Mouse (Mus musculus): ENCODE results near the gene Gm6408. TPM values are rescaled to one million over a fixed set of nuclear protein-coding genes. Genes with fewer than 3 reads are reported as not detected.

Gene Gm6408
- not detected for polyA plus RNA-seq (2014; fragmentation: Illumina TruSeq; extraction: RNeasy Lipid Tissue Mini Kit (QIAGEN cat#74804); ENCODE audit: low read depth, low replicate concordance)

GRCm38 (mm10) chr5:146481665-146482064, at the start of gene Gm6408:
TSS of gene Gm6408 (plus strand) at chr5:146481965.

GRCm38 (mm10) chr5:146491063-146491462, 9.3 kb downstream of the Gm6408 start, which contains the start of gene Gm6370:
TSS of gene Gm6370 (plus strand) at chr5:146491363.

GRCm38 (mm10) chr5:146502099-146502498, 20.3 kb downstream of the Gm6408 start, which contains the start of gene 4930449I24Rik:
TSS of gene 4930449I24Rik (plus strand) at chr5:146502399.

GRCm38 (mm10) chr5:146513823-146514222, 32.1 kb downstream of the Gm6408 start, which contains the start of gene Gm3402:
TSS of gene Gm3402 (plus strand) at chr5:146514123.

GRCm38 (mm10) chr5:146525501-146525900, 43.7 kb downstream of the Gm6408 start, which contains the start of gene Gm3404:
TSS of gene Gm3404 (plus strand) at chr5:146525801.

Other genes with a start within 250 kb of the Gm6408 start
- gene Wasf3, start 97.0 kb upstream of the Gm6408 start, polyA plus RNA-seq (2014; fragmentation: Illumina TruSeq; extraction: RNeasy Lipid Tissue Mini Kit (QIAGEN cat#74804); ENCODE audit: low read depth, low replicate concordance) = 0.08 TPM
- not detected for gene Gm6370, start 9.4 kb downstream of the Gm6408 start, polyA plus RNA-seq (2014; fragmentation: Illumina TruSeq; extraction: RNeasy Lipid Tissue Mini Kit (QIAGEN cat#74804); ENCODE audit: low read depth, low replicate concordance)
- gene 4930449I24Rik, start 20.4 kb downstream of the Gm6408 start, polyA plus RNA-seq (2014; fragmentation: Illumina TruSeq; extraction: RNeasy Lipid Tissue Mini Kit (QIAGEN cat#74804); ENCODE audit: low read depth, low replicate concordance) = not detected
- not detected for gene Gm3402, start 32.2 kb downstream of the Gm6408 start, polyA plus RNA-seq (2014; fragmentation: Illumina TruSeq; extraction: RNeasy Lipid Tissue Mini Kit (QIAGEN cat#74804); ENCODE audit: low read depth, low replicate concordance)
- gene Gm3404, start 43.8 kb downstream of the Gm6408 start, polyA plus RNA-seq (2014; fragmentation: Illumina TruSeq; extraction: RNeasy Lipid Tissue Mini Kit (QIAGEN cat#74804); ENCODE audit: low read depth, low replicate concordance) = not detected
- not detected for gene Gm3409, start 55.7 kb downstream of the Gm6408 start, polyA plus RNA-seq (2014; fragmentation: Illumina TruSeq; extraction: RNeasy Lipid Tissue Mini Kit (QIAGEN cat#74804); ENCODE audit: low read depth, low replicate concordance)
- not detected for gene Gm3415, start 74.2 kb downstream of the Gm6408 start, polyA plus RNA-seq (2014; fragmentation: Illumina TruSeq; extraction: RNeasy Lipid Tissue Mini Kit (QIAGEN cat#74804); ENCODE audit: low read depth, low replicate concordance)
- gene Gpr12, start 103.3 kb downstream of the Gm6408 start, polyA plus RNA-seq (2014; fragmentation: Illumina TruSeq; extraction: RNeasy Lipid Tissue Mini Kit (QIAGEN cat#74804); ENCODE audit: low read depth, low replicate concordance) = 0.50 TPM

Data from liver, adult 10 weeks (tissue).